Mouse (Mus musculus): ENCODE data around the gene St6galnac3. TPM values are rescaled to one million over a fixed set of nuclear protein-coding genes. Genes with fewer than 3 reads are reported as not detected.

St6galnac3 gene
- polyA plus RNA-seq, 1 experiment from 2014 or later: 31.9 TPM

DNA sequence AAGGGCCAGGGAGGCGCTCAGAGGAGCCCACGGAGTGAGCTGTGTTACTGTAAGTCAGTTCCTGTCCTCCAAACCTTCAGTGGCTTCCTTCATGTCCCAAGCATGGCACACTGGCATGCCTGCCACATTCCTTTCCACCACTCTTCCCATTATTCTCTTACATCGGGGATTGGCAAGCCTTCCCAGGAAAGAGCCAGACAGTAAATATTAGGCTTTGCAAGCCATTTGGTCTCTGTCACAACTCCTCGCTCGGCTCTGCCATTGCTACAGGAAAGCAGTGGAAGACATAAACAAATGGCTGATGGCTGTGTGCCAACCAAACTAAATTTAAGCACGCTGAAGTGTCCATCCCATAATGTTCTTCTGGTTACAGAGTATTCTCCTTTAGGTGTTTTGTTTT is 7.1 kb upstream of the St6galnac3 start:
- Histone ChIP-seq H3K36me3 (no peaks in the 10 kb centered on the region), H3K4me2 (0 out of 2 replicates have a peak overlapping the region, but pooled peaks have one; percentile 10), H3K27ac (peak overlapping the region; percentile 13), H3K27me3 (no peaks in the 10 kb centered on the region), H3K9ac (no peak overlapping the region), H3K9me3 (no peaks in the 10 kb centered on the region), H3K4me1 (peaks cover 16% of the 10 kb centered on the region), H3K4me3 (no peak overlapping the region)
- WGBS: 28% methylated on average over 6 of the region's 6 CpGs
- peak; percentile 48; the same call in 1 of the 2 replicates for ATAC-seq (ENCODE audit: borderline replicate concordance, extremely low read depth, low FRiP score, low TSS enrichment)

DNA sequence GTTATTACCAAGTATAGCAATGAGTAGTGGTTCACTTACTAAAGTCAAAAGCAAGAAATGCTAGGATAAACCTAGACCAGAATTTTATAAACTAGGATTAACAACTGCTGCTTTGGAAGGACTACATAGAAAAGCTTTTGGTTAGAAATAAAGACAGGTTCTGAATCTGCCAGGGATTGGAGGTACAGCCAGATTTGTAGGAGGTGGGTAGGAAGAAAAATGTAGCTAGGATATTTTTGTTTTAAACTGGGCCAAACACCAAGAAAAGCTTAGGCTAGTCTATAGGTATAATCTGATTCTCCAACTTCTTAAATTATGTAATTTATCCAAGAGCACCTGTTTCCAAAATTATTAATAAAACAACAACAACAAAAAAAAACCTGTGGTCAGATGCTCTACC is 3.6 kb upstream of the St6galnac3 start:
- H3K9me3 ChIP-seq: no peaks in the 10 kb centered on the region
- no peak for ATAC-seq (ENCODE audit: borderline replicate concordance, extremely low read depth, low FRiP score, low TSS enrichment)

DNA sequence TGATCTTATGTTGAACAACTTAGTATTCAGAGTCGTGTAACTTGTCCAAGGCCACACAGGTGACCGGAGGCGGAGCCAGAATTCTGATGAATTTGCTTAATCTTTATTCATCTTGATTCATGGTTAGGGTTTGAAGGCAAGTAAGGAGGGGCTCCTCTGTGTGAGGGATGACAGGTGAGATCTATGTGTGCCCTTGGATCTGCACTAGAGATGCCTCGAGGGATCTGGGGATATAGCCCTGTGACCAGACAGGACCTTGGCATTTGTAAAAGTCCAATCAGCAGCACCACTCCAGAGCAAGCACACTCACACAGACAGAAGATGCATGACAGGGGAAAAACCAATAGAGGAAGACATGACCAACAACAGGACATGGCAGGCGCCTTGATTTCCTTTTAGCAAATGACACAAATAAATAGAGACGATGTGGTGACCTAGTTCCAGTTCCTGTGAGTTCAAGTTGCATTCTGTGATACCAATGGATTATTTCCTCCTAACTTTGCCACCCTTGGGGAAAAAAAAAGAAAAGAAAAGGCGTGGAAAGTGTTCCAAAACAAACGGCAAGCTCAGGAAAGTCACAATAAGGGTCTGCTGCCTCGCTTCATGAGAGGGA is 1.4 kb downstream of the St6galnac3 start:
- no peaks in the 10 kb centered on the region for H3K27me3 ChIP-seq
- peak overlapping the region; percentile 93 for H3K4me2 ChIP-seq
- WGBS: 67% methylated on average over 9 of the region's 9 CpGs
- peak overlapping the region; percentile 70 for H3K4me3 ChIP-seq
- H3K36me3 ChIP-seq: no peaks in the 10 kb centered on the region
- peaks cover 41% of the 10 kb centered on the region for H3K4me1 ChIP-seq
- no peak overlapping the region for H3K9ac ChIP-seq
- no peaks in the 10 kb centered on the region for H3K9me3 ChIP-seq
- no peak for ATAC-seq (ENCODE audit: borderline replicate concordance, extremely low read depth, low FRiP score, low TSS enrichment)
- H3K27ac ChIP-seq: no peak overlapping the region

More for the DNA sequence above, 3.6 kb upstream of the St6galnac3 start:
- Histone ChIP-seq H3K9ac (no peak overlapping the region), H3K4me2 (no peak overlapping the region), H3K36me3 (no peaks in the 10 kb centered on the region), H3K27me3 (no peaks in the 10 kb centered on the region), H3K4me3 (no peak overlapping the region), H3K4me1 (peaks cover 30% of the 10 kb centered on the region), H3K27ac (no peak overlapping the region)

DNA sequence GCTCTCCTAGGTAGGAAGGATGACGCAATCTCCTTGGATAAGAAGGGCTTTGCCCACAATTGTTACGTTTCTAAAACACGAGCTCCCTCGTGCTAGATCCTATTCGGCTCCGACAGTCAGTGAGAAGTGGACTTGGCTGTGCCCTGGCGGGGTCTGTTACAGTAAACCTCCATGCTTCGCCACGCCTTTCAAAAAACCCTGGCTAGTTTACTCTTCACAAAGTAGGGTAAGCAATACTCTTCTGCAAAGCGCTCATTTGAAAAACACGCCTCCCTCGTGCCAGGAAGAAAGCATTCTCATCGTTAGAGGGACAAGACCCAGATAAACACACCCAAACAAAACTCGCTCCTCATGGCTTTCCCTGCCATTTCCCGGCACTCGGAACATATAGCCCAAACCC is 3.4 kb downstream of the St6galnac3 start:
- H3K27ac ChIP-seq: no peak overlapping the region
- H3K4me1 ChIP-seq: peaks cover 44% of the 10 kb centered on the region
- H3K36me3 ChIP-seq: no peaks in the 10 kb centered on the region
- no peaks in the 10 kb centered on the region for H3K9me3 ChIP-seq
- ATAC-seq (ENCODE audit: borderline replicate concordance, extremely low read depth, low FRiP score, low TSS enrichment): no peak
- 72% methylated on average over 16 of the region's 16 CpGs for WGBS
- no peak overlapping the region for H3K4me3 ChIP-seq
- no peaks in the 10 kb centered on the region for H3K27me3 ChIP-seq
- H3K9ac ChIP-seq: no peak overlapping the region
- no peak overlapping the region for H3K4me2 ChIP-seq

DNA sequence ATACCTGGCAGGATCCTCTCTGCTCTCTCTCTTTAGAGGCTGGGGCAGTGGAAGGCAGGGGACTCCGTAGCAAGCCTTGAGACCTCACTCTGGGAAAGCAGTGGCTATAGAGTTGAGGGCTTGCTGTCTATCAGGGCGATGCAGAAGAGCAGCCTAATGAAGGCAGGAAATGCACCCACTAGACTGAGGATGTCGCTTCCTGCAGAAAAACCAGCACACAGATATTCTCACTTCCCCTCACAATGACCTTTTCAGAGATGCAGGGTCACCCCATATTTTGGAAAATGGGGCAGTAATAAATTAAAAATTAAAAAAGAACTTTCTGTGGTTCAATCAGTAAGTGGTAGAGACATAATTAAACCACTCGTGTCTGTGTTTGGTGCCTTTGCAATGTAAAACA is 4.1 kb downstream of the St6galnac3 start:
- Histone ChIP-seq H3K4me2 (no peak overlapping the region), H3K4me1 (peaks cover 45% of the 10 kb centered on the region)

DNA sequence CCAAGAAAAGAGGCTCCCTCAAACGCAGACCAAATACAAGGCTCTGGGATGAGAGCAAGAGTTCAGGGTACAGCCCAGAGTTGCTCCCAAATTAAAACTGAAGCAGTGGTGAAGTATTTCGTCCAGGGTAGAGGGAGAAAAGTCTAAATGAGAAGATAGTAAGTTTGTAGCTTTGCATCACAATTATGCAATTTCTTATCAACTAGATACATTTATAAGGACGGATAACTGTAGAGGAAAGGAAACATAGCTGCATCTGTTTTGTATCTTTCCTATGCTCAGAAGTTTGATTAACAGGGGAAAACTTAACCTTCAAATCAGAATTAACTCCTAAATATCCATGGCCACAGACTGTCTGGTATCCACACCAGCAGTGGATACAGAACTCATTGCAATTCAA is 4.7 kb downstream of the St6galnac3 start:
- H3K9ac ChIP-seq: no peak overlapping the region
- H3K4me3 ChIP-seq: no peak overlapping the region
- H3K9me3 ChIP-seq: no peaks in the 10 kb centered on the region
- peaks cover 49% of the 10 kb centered on the region for H3K4me1 ChIP-seq
- peak overlapping the region; percentile 58 for H3K27ac ChIP-seq
- H3K27me3 ChIP-seq: no peaks in the 10 kb centered on the region
- ATAC-seq (ENCODE audit: borderline replicate concordance, extremely low read depth, low FRiP score, low TSS enrichment): no peak
- no peak overlapping the region for H3K4me2 ChIP-seq
- WGBS: 36% methylated on average over 3 of the region's 3 CpGs
- no peaks in the 10 kb centered on the region for H3K36me3 ChIP-seq

More for the DNA sequence above, 4.1 kb downstream of the St6galnac3 start:
- no peak overlapping the region for H3K4me3 ChIP-seq
- ATAC-seq (ENCODE audit: borderline replicate concordance, extremely low read depth, low FRiP score, low TSS enrichment): no peak
- no peaks in the 10 kb centered on the region for H3K36me3 ChIP-seq
- no peaks in the 10 kb centered on the region for H3K27me3 ChIP-seq
- H3K9me3 ChIP-seq: no peaks in the 10 kb centered on the region
- H3K9ac ChIP-seq: no peak overlapping the region
- 62% methylated on average over 4 of the region's 4 CpGs for WGBS
- no peak overlapping the region for H3K27ac ChIP-seq

DNA sequence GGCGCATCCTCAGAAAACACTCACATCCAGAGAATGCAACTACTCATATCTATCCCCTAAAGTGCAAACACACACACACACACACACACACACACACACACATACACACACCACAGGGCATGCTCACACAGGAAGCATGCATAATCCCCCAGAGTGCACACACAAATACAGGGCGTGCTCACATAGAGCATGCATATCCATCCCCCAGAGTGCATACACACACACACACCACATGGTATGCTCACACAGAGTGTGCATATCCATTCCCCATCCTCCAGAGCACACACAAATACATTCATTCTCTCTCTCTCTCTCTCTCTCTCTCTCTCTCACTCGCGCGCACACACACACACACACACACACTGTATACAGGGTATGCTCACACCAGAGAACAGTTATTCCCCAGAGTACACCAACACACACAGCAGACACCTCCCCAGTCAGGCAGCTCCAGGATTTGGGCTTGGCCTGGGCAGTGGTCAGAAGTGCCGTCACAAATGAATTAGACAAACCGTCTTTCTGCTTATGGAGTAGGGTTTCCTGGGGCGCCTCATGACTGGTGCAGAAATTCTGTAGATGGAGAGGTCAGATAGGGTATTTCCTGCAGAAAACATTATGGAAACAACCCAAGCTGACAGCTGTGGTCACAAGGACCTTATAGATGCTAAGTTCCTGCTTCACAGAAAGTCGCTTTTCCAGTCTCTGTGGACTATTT is 5.6 kb downstream of the St6galnac3 start:
- no peak overlapping the region for H3K4me2 ChIP-seq
- peaks cover 51% of the 10 kb centered on the region for H3K4me1 ChIP-seq
- peak; percentile 48; the same call in 1 of the 2 replicates for ATAC-seq (ENCODE audit: borderline replicate concordance, extremely low read depth, low FRiP score, low TSS enrichment)
- no peaks in the 10 kb centered on the region for H3K9me3 ChIP-seq
- no peaks in the 10 kb centered on the region for H3K36me3 ChIP-seq
- H3K27ac ChIP-seq: peak overlapping the region; percentile 58
- H3K27me3 ChIP-seq: no peaks in the 10 kb centered on the region
- 51% methylated on average over 9 of the region's 9 CpGs for WGBS
- H3K9ac ChIP-seq: no peak overlapping the region
- H3K4me3 ChIP-seq: no peak overlapping the region

DNA sequence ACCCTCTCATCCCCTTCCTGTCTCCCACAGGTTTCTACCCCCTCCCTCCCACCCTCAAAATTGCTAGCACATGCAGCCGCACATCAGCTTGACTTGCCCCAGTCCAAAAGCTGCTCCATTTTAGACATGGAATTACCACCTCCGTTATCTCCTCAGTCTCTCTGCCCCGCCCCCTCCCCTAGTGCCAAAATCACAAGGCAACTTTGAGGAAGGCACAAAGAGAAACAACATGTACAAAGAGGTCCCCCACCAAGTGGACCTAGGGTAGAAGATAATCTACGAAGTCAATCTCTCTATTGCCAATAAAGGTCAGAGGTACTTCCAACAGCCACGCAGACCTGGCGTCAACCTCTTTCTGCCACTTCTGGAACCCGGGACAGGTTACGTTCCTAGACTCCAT is 6.2 kb downstream of the St6galnac3 start:
- Histone ChIP-seq H3K4me2 (no peak overlapping the region), H3K4me3 (no peak overlapping the region), H3K9ac (no peak overlapping the region), H3K4me1 (peaks cover 44% of the 10 kb centered on the region), H3K27ac (no peak overlapping the region), H3K36me3 (no peaks in the 10 kb centered on the region), H3K27me3 (no peaks in the 10 kb centered on the region), H3K9me3 (no peaks in the 10 kb centered on the region)
- 41% methylated on average over 8 of the region's 8 CpGs for WGBS
- ATAC-seq (ENCODE audit: borderline replicate concordance, extremely low read depth, low FRiP score, low TSS enrichment): no peak

DNA sequence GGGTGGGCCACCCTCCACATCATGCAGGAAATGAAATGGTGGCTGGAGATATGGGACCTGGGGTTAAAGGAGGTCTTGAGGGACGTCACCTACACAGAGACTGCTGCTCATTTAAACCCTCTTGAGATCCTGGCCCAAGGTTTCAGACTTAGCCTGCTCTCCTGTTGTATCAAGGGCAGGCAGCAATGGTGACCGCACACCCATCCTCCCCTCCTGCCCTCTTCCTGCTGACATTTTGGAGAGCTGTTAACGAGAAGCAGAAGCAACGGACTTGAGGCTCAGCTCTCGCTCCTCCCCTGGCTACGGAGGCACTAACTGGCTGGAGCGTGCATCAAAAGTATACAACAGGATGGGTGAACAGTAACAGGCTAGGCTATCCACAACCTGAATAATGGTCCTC is 7.2 kb downstream of the St6galnac3 start:
- no peak for ATAC-seq (ENCODE audit: borderline replicate concordance, extremely low read depth, low FRiP score, low TSS enrichment)
- Histone ChIP-seq H3K9me3 (no peaks in the 10 kb centered on the region), H3K27ac (no peak overlapping the region), H3K4me1 (peaks cover 37% of the 10 kb centered on the region), H3K4me2 (no peak overlapping the region), H3K27me3 (no peaks in the 10 kb centered on the region), H3K4me3 (no peak overlapping the region), H3K9ac (no peak overlapping the region), H3K36me3 (no peaks in the 10 kb centered on the region)
- 88% methylated on average over 7 of the region's 7 CpGs for WGBS

DNA sequence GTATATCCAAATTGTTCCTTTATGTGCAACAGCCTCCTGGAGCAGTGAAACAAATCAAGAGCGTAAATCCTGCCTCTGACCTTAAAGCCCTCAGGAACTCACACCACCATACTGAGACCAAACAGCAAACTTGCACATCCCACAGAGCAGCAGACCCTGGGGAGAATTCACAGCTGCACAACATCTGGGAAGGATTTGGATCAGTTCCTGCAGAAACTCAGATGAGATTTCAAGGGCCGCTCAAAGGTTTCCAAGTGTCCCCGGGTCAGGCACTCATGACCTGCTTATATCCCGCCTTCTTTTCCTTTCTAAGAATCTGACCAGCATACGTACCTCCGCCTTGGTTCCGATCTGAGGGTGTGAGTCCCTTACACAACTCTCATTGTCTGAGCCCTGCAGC is 9.3 kb downstream of the St6galnac3 start:
- Histone ChIP-seq H3K27me3 (no peaks in the 10 kb centered on the region), H3K4me3 (no peak overlapping the region), H3K27ac (no peak overlapping the region), H3K4me2 (no peak overlapping the region), H3K9me3 (no peaks in the 10 kb centered on the region), H3K9ac (no peak overlapping the region), H3K4me1 (peaks cover 34% of the 10 kb centered on the region), H3K36me3 (no peaks in the 10 kb centered on the region)
- no peak for ATAC-seq (ENCODE audit: borderline replicate concordance, extremely low read depth, low FRiP score, low TSS enrichment)
- WGBS: 42% methylated on average over 7 of the region's 7 CpGs

DNA sequence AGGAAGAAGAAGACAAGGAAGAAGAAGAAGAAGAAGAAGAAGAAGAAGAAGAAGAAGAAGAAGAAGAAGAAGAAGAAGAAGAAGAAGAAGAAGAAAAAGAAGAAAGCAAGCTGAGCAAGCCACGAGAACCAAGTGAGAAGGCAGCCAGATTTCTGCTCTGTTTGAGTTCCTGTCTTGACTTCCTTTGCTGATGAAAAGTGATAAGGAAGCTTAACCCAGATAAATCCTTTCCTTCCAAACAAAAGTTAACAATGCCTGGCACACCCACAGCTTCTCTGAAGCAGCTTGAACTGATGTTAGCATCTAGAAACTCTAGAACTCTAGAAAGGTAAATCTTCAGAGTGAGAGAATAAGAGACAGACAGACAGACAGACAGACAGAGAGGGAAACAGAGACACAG is 14.4 kb downstream of the St6galnac3 start:
- Histone ChIP-seq H3K9ac (no peak overlapping the region), H3K4me2 (no peak overlapping the region), H3K27me3 (no peaks in the 10 kb centered on the region), H3K4me1 (peaks cover 8% of the 10 kb centered on the region), H3K36me3 (no peaks in the 10 kb centered on the region), H3K9me3 (no peaks in the 10 kb centered on the region), H3K4me3 (no peak overlapping the region), H3K27ac (peak overlapping the region; percentile 8; the same call in 1 of the 2 replicates)
- WGBS: 45% methylated on average over 1 of the region's 1 CpGs
- ATAC-seq (ENCODE audit: borderline replicate concordance, extremely low read depth, low FRiP score, low TSS enrichment): no peak

DNA sequence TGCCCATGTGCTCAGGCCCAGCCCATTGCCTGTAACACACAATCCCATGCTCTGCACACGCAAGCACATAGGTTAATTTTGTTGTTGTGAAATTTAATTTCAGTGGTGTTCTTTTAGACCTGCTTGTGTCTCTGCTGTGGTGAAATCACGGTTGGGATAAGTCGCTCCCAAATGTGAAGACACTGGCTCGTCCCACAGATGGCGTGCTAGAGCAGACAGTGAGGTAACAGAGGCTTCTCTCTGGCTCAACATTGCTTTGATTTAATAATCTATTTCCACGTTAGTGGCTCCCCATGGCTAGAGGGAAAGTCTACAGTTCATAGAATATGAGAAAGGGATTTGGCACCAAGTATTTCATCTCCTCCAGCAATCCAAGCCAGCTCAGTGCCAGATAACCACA is 17.3 kb downstream of the St6galnac3 start:
- Histone ChIP-seq H3K9me3 (no peaks in the 10 kb centered on the region), H3K9ac (no peak overlapping the region), H3K27me3 (no peaks in the 10 kb centered on the region), H3K36me3 (no peaks in the 10 kb centered on the region), H3K4me1 (0 out of 2 replicates have a peak, but pooled peaks cover 4% of the 10 kb centered on the region), H3K4me2 (no peak overlapping the region), H3K27ac (no peak overlapping the region), H3K4me3 (no peak overlapping the region)
- WGBS: 80% methylated on average over 6 of the region's 6 CpGs
- no peak for ATAC-seq (ENCODE audit: borderline replicate concordance, extremely low read depth, low FRiP score, low TSS enrichment)

All from lung, embryonic 15.5 days (tissue).